Mouse (Mus musculus): ENCODE data around the gene Sdf4. TPM values are rescaled to one million over a fixed set of nuclear protein-coding genes. Genes with fewer than 3 reads are reported as not detected.

The Sdf4 gene
- total RNA-seq (2015) (43.6 and 57.5 TPM in 2 replicates), total RNA-seq (2017) (216 and 221 TPM in 2 replicates)

DNA sequence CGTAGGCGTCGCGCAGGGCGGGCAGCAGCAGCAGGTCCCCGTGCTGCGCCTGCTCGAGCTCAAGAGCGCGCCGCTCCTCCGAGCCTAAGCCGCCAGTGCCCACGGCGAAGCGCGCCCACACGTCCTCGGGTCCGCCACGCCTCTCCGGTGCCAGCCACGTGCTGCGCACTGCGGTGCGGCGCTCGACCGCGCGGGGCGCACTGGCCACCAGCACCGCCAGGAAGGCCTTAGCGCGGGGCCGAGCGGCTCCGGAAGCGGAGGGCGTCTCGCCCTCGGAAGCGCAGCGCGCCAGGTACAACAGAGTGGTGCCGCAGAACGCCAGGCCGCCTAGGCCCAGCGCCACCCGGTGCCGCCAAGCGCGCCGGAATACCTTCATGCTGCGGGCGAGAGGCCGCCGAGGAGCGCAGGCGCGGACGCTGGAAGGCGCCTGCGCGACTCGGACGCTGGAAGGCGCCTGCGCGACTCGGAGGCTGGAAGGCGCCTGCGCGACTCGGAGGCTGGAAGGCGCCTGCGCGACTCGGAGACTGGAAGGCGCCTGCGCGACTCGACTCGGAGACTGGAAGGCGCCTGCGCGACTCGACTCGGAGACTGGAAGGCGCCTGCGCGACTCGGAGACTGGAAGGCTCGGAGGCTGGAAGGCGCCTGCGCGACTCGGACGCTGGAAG is at the start of gene Sdf4, which contains the start of gene B3galt6:
TSS of gene Sdf4 (plus strand) at position 632 of the 665 bp plus-strand sequence.
TSS of gene B3galt6 (minus strand) at position 409 of the 665 bp plus-strand sequence.
- peak; percentile 81 for ATAC-seq (ENCODE audit: poor library complexity, severe bottlenecking)

DNA sequence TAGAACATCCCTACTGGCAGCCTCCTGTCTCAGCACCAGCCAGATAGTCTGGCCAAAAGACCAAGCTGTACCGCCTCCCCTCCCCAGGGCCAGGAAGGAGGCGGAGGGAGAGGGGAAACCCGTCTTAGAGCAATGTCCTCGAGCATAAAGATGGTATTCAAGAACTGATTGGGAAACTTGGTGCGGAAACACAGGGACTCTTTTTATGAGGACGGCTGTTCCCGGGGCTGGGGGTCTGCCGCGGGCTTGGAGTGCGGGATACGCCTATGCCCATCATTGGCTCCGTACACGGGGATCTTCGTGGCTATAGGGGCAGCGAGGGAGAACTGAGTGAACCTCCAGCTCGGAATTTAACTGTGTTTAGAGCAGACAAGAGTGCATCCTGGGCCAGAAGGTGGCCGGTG is 49.6 kb upstream of the Sdf4 start:
- ATAC-seq (ENCODE audit: poor library complexity, severe bottlenecking) = peak; percentile 2; the same call in 1 of the 2 replicates

DNA sequence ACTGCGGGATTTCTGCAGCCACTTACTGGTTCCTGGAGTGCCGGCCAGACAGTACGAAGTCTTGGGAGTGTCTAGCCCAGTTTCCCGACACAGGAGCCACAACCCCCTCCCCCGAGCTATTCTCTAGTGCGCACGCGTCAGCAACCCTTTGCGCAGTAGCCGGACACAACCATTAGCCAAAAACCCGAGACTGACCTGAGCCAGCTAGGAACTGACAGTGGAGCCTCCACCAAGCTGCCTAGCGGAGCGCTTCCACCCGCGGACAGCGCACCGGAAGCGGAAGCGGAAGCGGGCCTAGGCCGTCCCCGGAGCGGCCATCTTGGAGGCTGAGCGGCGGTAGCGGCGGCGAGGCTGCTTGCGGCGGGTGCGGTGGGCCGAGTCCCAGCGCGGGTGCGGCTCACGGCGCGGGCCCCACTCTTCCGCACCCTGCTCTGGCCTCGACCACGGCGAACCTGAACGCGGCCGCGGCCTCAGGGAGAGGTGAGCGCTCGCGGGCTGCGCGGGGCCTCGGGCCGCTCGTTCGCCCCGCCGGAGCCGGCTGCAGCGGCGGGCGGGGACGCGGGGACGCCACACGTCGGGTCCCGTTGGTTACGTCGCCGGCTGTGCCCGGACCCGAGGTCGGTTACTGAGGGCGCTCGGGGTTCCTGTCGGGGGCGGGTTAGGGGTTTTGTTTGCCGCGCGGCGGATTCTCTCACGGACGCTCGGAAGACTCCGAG is 49.0 kb upstream of the Sdf4 start, which contains the start of gene Ube2j2:
TSS of gene Ube2j2 (plus strand) at position 298 of the 716 bp plus-strand sequence.
- ATAC-seq (ENCODE audit: poor library complexity, severe bottlenecking) = peak; percentile 95

DNA sequence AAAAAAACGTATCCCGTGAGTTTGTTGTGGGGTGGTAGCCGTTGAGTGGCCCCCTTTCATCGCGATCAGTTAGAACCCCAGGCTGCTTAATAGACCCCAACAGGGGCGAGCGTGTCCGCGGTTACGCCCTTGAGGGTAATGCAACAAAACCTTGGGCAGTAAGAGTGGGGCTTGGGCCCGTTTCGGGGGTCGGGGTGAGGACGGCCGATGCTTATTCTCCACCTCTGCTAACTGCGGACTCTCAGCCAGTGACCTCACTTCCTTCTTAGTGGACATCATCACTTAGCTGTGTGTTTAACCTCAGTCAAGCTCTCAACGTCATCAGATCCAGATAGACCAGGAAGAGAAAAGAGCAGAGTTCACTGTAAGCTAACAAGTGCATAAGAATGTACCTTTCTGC is 48.4 kb upstream of the Sdf4 start:
- peak; percentile 60 for ATAC-seq (ENCODE audit: poor library complexity, severe bottlenecking)

DNA sequence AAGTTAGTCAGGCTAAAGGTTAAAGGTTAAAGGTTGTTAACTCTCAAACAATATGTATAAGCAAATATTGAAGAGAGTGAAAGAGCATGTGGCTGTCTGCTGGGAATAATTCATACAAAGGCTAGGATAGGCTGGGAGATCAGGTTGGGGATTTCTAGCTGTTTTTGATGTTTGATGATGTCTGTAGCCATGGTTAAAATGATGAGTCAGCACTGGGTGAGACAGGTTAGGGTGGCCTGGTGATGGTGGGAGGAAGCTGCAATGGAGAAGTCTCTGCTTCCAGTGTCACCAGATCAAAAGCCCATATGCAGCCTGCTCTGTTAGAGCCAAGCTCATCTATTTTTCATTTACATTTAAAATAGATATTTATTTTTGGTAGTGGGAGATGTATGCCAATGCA is 45.6 kb upstream of the Sdf4 start:
- no peak for ATAC-seq (ENCODE audit: poor library complexity, severe bottlenecking)

DNA sequence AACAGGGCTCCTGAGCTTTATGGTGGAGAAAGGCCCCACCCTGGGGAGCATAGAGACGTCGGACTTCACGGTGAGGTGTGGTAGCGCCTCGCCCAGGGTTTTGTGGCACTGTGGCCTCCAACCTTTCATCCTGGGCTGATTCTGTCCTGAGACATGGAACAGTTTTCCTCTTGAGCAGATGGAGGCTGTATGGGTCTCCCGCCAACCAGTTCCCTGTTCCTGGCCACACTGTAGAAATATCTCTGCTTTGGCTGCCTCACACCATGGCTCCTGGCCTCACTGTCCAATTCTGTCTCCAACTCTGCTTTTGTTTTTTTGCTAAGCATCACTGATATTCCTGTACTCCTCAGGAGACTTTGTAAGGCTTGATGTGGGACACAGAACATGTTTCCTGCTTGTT is 37.2 kb upstream of the Sdf4 start:
- no peak for ATAC-seq (ENCODE audit: poor library complexity, severe bottlenecking)

DNA sequence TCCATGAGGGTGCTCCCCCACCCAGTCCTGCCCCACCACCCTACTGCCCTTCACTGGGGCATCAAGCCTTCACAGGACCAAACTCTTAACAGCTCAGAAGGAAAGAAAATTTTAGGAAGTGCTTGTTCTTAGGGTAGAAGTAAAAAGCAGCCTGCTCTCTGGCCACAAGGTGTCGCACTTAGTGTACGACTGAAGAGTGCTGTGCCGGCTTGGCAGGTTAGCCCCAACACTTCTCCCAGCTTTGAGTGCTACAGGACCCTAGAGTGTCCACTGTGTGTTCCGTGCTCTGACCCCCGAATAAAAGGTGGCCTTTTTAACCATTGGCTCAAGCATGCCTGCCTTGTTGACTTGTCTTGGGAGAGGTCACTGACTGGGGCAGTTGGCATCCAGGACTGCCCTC is 33.4 kb upstream of the Sdf4 start:
- ATAC-seq (ENCODE audit: poor library complexity, severe bottlenecking) = peak; percentile 76

DNA sequence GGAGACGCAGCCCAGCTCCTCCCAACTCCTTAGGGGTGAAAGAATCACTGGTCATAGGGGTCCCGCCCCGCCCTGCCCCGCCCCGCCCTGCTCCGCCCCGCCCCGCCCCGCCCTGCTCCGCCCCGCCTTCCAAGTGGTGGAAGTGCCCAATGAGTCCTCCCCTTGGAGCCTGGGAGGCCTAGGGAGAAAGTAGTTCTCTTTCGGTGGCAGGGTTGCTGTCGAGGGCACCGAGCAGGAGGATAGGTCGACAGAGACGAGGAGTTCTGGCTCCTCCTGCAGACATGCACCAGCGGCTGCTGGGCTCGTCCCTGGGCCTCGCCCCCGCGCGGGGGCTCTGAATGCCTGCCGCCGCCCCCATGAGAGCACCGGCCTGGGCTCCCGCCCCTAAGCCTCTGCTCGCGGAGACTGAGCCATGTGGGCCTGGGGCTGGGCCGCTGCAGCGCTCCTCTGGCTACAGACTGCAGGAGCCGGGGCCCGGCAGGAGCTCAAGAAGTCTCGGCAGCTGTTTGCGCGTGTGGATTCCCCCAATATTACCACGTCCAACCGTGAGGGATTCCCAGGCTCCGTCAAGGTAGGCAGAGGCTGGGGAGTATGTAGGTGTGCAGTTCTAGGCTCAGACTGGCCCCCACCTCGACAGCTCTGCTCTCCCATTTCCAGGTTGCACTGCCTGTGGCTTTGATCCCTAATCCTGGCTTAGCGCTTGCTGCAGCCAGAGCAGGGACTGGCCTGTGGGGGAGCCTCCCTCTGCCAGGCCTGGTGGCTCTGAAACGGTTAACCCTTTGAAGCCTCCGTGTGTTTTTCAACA is 30.3 kb upstream of the Sdf4 start, which contains the start of gene C1qtnf12:
TSS of gene C1qtnf12 (plus strand) at position 152 of the 805 bp plus-strand sequence.
- peak; percentile 81 for ATAC-seq (ENCODE audit: poor library complexity, severe bottlenecking)

DNA sequence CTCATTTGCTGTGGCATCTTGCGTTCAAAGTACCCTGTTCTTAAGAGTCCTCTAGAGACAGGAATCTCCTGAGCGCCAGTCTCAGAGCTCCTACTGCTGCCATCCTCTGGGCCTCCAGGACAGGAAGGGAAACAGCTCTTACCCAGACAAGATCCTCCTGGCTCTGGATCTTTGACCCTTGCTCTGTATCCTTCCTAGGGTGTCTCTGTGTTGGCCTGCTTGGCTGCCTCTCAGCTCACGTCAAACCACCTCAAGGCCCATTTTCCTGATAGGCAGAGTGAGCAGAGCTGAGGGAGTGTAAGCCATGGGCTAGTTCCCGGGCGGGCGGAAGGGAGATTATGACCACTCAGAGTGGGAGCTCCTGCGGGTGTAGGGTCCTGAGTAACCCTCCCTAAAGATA is 29.6 kb upstream of the Sdf4 start:
- ATAC-seq (ENCODE audit: poor library complexity, severe bottlenecking) = no peak

DNA sequence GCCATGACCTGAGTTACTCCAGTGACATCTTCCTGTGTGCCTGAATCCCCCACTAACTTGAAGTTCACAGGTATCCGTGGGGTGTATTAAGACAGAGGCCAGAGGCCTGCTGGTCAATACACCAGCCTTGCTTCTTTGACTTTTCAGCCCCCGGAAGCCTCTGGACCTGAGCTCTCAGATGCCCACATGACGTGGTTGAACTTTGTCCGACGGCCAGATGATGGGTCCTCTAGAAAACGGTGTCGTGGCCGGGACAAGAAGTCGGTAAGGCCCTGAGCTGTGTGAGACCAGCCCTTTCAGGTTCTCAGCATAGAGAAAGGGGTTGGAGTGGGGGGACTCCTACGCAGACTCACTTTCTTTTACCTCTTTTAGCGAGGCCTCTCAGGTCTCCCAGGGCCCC is 28.3 kb upstream of the Sdf4 start:
- ATAC-seq (ENCODE audit: poor library complexity, severe bottlenecking) = no peak

DNA sequence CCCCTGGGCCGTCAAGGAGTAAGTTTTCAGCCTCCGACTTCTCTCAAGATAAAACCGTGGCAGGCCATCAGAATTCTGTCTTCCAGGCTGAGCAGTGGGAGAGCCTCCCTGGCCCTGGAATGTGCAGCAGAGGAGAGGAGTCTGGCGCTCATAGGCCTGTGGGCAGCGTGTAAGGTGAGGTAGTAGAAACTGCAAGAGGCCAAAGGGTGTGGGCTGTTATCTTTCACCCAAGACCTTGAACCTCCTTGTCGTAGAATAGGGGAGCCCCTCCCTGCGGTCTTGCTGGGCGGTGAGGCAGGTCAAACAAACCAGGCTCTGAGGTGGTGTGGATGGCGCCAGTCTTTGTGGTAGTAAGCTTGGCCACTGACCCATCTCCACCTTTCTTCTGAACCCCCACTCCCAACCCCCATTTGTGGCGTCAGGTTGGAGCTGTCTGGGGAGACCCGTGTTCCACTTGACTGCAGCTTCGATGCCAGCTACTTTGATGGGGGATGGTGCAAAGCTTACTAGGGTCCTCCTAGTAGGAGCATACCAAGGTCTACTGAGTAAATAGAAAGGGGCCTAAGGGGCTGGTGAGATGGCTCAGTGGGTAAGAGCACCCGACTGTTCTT is 23.5 kb upstream of the Sdf4 start:
- ATAC-seq (ENCODE audit: poor library complexity, severe bottlenecking) = no peak

DNA sequence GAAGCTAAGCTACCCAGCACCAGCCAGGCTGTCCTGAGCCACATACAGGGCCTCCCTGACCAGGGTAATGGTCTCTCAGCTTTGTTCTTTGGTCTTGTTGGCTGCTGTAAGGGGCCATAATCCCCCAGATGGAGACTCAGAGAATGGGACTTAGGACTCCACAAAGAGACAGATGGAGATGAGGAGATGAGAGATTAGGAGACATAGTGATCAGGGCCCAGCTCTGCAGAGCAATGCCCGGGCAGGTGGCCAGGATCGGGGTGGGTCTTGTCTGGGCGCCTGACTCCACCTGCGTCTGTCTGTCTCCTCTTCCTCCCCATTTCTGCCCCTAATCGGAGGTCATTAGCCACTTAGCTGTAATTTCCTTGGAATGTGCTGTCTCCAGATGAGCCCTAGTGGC is 22.4 kb upstream of the Sdf4 start:
- no peak for ATAC-seq (ENCODE audit: poor library complexity, severe bottlenecking)

DNA sequence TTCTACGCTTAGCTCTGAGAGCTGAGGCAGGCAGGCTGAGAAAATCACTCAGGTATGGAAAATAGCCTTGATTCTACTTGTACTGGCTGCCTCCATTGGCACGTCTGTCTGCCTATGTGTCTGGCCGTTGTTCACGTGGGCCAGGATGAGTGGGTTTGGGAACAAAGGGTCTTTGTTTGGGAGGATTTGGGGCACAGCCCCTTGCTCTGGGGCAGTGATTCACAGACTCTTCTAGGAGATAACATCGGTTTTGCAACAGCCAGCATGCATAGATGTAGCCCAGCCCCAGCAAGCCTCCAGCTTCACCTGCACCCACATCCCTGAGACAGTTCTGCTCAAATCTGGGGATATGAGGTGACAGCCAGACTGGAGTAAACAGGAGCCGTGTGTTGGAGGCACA is 20.0 kb upstream of the Sdf4 start:
- ATAC-seq (ENCODE audit: poor library complexity, severe bottlenecking) = no peak

DNA sequence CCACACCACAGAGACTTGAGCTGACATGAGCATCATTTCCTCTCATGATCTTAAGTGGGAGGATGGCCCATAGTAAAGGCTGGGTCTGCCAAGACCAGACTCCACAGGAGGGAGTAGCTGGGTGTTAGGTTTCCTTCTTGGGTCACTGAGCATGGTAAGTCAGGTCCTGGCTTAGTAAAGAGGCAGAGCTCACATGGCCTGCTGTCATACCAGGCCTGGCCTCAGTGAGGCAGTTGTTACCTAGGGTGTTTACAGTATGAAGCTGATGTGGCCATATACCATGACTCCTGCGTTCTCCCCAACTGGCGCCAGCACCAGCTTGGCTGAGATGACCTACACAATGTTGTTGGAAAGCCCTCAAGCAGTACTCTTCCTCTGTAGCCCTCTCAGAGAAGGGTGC is 19.4 kb upstream of the Sdf4 start:
- ATAC-seq (ENCODE audit: poor library complexity, severe bottlenecking) = no peak

DNA sequence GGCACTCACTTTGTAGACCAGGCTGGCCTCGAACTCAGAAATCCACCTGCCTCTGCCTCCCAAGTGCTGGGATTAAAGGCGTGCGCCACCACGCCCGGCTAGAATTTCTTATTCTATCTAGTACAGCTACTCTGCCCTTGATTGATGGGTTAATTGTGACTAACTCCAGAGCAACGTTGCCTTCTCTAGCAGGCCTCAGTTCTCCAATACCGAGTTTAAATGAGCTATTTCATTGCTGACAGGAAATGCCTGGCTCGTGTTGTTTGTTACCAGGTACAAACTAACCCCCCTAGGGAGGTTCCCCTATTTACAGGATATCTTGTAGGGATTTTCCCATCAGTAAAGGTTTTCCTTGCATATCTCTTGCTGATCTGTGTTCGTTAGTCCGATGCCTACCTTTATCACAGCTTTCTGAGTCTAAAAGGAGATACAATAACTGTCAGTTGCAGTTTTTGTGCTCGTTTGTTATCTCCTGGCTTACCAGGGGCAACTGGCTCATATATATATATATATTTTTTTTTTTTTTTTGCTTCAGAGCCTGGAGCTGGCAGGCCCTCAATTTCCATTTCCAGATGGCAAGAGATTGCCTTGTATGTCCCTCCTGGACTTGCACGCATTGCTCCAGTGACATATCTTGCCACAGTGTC is 11.1 kb upstream of the Sdf4 start:
- no peak for ATAC-seq (ENCODE audit: poor library complexity, severe bottlenecking)

DNA sequence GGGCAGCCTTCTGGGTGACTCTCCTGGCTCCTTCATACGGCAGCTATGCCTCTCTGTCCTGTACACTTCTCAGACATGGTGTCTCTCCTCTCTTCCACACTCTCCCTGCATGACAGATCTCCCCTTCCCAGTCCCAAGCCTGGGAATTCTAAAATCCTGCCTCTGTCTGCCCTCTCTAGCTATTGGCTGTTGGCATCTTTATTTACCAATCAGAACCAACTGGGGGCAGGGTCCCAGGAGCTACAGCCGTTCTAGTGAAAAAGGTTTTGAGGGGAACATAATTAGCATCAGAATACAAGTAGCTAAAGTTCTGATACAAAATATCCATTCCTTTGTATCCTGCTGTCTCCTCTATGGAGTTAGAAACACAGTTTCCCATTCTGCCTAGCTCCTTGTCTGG is 8.9 kb upstream of the Sdf4 start:
- ATAC-seq (ENCODE audit: poor library complexity, severe bottlenecking) = no peak

DNA sequence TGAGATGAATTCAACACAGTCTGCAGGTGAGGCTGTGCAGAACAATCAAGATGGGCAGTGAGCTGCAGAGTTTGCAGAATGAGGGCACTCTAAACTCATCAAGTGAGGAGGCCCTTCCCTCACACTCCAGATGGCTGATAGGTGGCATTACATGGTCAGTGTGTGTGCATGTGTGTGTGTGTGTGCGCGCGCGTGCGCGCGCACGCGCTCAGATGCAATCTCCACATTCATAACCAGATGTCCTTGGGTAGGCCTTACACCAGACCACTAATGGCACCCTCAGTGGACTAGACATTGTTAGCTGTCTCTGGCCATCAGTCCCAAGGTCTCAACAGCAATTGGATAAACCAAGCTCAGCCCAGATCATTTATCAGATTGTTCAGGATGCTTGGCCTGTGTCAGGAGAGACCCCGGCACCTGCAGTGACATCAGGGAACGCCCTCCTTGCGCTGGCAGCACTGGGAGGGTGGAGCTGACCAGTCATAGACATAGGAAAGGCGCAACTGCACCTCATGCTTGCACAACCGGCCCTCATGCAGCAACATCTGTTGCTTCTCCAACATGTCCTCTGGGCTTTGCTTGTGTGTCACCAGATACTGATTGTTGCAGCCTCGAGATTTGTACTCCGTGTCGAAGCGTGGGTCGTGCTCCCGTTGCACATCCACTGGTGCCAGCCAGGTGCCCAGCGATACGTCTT is 1.3 kb upstream of the Sdf4 start:
- peak; percentile 57 for ATAC-seq (ENCODE audit: poor library complexity, severe bottlenecking)

DNA sequence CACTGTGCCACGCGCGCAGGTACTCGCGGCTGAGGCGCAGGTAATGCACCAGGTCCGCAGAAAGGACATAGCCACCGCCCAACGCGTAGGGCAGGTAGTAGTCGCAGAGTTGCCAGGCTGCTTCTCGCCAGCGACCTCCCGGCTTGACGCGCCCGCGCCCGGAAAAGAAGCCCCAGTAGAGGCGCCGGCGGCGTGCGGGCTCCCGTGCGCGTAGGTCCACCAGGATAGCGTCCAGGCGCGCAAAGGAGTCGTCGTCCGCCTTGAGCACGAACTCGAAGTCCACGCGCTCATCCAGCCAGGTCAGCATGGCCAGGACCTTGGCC is 803 bp upstream of the Sdf4 start:
- no peak for ATAC-seq (ENCODE audit: poor library complexity, severe bottlenecking)

DNA sequence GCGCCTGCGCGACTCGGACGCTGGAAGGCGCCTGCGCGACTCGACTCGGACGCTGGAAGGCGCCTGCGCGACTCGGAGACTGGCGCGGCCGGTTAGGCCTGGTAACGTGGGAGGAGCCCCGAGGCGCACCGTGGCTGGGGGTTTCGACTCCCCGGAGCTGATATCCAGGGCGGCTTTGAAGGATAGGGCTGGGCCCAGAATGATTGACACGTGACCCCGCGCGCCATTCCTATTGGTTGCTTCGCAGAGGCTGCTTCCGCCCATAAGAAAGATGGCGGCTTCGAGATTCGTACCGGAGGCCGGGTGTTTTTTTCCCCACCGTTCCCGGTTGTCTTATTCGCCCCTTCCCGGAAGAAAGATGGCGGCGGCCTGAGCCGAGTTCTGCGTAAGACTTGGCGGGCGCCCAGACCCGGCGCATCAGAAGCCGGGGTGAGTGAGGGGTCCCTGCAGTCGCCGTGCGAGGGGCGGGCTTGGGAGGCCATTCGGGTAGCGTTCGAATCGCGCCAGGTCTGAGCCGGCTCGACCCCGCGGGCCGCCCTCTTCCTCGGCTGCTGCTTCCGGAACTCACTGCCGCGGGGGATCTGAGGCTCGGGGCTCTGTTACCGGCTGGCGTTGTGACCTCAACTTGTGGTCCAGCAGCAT is 355 bp downstream of the Sdf4 start:
- peak; percentile 71 for ATAC-seq (ENCODE audit: poor library complexity, severe bottlenecking)

DNA sequence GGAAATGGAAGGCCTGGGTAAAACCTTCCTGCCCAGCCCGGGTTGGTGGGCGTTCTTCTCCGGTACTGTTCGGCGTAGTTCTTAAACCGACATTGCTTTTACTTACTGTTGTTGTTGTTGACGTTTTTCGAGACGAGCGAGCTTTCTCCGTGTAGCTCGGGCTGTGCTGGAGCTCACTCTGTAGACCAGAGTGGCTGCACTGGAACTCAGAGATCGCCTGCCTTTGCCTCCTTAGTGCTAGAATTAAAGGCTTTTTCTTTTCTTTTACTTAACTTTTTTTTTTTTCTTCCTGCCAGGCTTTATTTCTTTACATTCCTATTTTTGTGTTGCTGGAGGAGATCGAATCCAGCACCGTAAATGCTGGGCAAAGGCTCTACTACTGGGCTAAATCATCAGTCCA is 934 bp downstream of the Sdf4 start:
- ATAC-seq (ENCODE audit: poor library complexity, severe bottlenecking) = no peak
